Mouse (Mus musculus) frontal cortex, adult (tissue): ENCODE results near the gene Cyp1b1.
A peak's percentile ranks its signal among the peaks of the same experiment; 100 is the strongest.

Source experiments
- ATAC-seq: cut with Nextera tagmentation; 2 replicates; pipeline ENCODE4 v1.9.2; 2017; ENCODE audit warnings: mild to moderate bottlenecking, moderate library complexity, mixed read lengths; ENCODE audit not compliant: low TSS enrichment

Gene Cyp1b1

GRCm38 (mm10) chr17:79714931-79715637 lies at the start of gene Cyp1b1:
TSS of gene Cyp1b1 (minus strand) at chr17:79715061.
- ATAC-seq, result no peak

DNA sequence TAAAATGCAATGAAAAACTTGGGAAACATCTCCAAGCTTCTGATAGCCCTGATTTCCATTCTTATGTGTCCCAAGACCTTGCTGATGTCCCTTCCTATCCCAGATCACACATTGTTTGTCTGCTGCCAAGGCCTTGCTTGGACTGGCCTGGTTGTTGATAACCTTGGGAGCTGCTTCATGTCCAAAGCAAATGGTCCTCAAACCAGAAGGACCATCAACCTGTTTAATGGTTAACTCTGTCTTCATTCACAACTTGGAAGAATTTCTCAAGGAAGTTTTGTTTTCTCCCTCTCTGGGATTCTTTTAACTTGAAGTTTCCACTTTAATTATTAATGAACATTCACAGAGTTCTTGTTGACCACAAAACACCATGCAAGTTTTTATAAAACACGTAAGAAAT lies 47.0 kb upstream of the Cyp1b1 start:
- no peak for ATAC-seq

GRCm38 (mm10) chr17:79753831-79754230 lies 39.0 kb upstream of the Cyp1b1 start:
- ATAC-seq, result no peak

GRCm38 (mm10) chr17:79752836-79753235 lies 38.0 kb upstream of the Cyp1b1 start:
- ATAC-seq, result no peak

GRCm38 (mm10) chr17:79751661-79752191 lies 36.9 kb upstream of the Cyp1b1 start:
- ATAC-seq, result no peak

DNA sequence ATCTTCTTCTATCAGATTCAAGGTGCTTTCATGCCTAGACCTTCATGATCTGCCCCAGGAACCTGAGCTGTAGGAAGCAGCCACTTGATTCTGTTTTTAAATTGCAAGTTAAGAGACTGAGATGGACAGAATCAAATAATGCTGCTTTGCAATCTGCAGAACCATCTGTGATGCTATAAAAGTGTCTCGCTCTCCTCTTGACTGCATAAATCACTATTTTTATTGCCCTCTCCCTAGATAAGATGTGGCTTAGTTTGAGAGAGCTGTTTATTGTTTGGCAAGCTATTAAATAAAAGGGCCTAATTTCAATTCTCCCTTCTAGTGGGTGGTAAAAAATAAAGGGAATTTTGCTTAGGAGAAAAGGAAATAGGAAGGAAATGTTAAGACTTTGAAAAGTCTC lies 34.8 kb upstream of the Cyp1b1 start:
- peak; percentile 81 for ATAC-seq

GRCm38 (mm10) chr17:79746954-79747353 lies 32.1 kb upstream of the Cyp1b1 start:
- 0 out of 2 replicates have a peak, but pooled peaks have one; percentile 41 for ATAC-seq

GRCm38 (mm10) chr17:79746146-79746591 lies 31.3 kb upstream of the Cyp1b1 start:
- ATAC-seq, result no peak

DNA sequence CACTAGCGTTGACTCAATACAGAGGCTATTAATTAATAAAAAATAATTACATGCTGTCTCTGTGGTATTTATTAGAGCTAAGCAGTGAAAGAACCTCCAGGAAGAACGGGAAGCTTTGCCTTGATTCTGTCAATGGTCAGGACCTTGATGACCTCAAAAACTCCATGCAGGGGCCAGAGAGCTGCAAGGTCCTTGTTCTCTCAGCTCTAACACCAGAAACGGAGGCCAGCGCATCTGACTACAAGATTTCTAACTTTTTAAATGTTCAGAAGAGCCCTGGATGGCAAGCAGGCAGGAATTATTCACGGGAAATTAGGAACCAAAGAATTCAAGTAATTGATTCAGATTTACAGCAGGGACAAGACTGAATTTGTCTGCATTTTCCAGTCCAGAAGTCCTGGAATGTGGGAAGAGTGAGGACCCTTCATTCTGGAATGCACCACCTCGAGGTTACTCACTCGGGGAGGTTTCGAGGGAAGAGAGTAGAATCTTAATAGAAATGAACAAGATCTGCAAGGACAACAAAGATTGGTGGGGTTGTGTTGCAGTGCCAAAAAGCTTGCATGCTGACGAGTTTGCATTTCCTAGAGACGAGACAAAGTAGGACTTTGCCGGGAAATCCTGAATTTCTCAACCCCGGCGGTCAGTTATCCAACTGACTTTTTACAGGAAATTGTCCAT lies 30.3 kb upstream of the Cyp1b1 start:
- no peak for ATAC-seq

DNA sequence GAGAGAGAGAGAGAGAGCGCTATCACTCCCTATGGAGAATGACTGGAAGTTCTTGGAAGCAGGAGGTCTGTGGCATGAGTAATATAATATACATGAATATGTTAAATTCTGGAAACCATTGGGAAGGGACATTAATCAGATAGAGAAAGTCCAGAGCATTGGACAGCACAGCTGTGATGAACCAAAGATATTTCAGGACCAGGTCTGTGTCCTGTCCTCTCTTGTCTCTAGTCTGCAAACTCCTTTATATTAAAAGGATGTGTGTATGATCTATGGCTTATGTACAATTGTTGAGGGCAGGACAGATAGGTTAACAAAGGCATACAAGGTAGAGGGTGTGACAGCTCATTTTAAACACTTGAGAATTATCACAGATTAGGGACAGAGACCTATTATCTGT lies 28.6 kb upstream of the Cyp1b1 start:
- no peak for ATAC-seq

GRCm38 (mm10) chr17:79742635-79743034 lies 27.8 kb upstream of the Cyp1b1 start:
- ATAC-seq, result no peak

GRCm38 (mm10) chr17:79738847-79739498 lies 24.1 kb upstream of the Cyp1b1 start:
- ATAC-seq, result no peak

GRCm38 (mm10) chr17:79737598-79737997 lies 22.7 kb upstream of the Cyp1b1 start:
- ATAC-seq, result no peak

DNA sequence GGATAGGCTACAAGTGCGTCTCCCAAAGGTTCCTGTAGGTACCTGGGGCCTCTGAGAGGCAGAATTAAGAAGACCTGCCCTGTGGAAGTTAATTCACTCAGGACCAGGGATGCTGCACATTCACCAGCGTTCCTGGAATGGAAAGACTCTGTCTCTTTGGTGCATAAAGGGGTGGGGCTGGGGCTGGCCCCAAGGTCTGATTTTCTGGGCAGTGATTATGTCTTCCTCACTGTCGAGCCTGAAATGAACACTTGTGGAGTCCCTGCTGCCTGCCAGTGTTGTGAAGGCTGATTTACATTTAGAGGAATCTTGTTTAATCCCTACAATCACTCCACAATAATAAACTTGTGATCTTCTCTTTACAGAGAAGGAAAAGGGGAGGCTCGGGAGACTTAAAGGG lies 18.2 kb upstream of the Cyp1b1 start:
- ATAC-seq, result no peak

DNA sequence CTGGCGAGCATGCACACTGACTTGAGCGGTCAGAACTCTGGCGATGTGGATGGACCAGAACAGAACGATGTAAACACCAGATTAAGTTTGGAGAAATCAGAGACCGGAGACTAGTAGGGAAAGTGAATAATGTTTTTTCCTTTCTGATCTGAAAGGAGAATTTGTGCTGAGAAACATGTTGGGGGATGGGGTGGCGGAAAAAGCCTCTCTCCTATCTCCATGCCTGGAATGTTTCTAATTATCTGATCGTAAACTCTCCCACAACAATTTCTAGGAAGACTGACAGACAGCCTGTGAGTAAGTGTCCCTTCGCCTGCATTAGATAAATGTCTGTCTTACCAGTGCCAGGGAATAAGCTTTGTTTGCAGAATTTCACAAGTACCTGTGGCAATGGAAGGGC lies 16.1 kb upstream of the Cyp1b1 start:
- no peak for ATAC-seq

- peak; percentile 86 for ATAC-seq
These were observed 14.0 kb upstream of the Cyp1b1 start for GRCm38 (mm10) chr17:79728585-79729503.

DNA sequence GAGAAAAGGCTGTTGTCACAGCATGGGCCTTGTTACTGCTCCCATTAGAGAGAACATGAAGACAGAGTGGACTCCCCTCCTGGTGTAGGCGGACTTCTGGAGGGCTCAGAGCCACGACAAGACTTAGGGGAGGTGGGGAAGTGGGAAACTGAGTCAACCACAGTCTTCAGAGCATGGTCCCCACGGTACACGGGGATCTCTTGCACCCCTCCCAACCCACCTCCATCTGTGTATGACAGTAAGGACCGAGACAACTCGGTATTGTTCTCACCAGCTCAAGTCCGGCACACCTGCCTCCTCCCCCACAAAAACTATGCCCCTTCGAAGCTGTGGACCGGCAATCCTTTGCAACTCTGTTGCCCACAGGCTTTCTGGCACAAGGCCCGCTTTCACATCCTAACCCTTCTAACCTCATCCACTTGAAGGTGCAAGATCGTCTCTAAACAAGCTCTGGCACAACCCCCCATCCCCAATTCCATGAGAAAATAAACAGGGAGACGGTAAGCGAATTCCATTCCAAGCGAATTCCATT lies 13.3 kb upstream of the Cyp1b1 start:
- ATAC-seq, result no peak

GRCm38 (mm10) chr17:79726613-79727012 lies 11.8 kb upstream of the Cyp1b1 start:
- no peak for ATAC-seq

GRCm38 (mm10) chr17:79720681-79721080 lies 5.8 kb upstream of the Cyp1b1 start:
- no peak for ATAC-seq

GRCm38 (mm10) chr17:79715649-79716143 lies 835 bp upstream of the Cyp1b1 start:
- ATAC-seq, result peak; percentile 92

- no peak for ATAC-seq
These were observed 429 bp downstream of the Cyp1b1 start for GRCm38 (mm10) chr17:79714368-79714895.
